Mouse (Mus musculus): ENCODE results near the gene Dock1. TPM values are rescaled to one million over a fixed set of nuclear protein-coding genes. Genes with fewer than 3 reads are reported as not detected.

Gene Dock1
- total RNA-seq, 1 experiment from 2014 or later = 12.0 TPM

DNA sequence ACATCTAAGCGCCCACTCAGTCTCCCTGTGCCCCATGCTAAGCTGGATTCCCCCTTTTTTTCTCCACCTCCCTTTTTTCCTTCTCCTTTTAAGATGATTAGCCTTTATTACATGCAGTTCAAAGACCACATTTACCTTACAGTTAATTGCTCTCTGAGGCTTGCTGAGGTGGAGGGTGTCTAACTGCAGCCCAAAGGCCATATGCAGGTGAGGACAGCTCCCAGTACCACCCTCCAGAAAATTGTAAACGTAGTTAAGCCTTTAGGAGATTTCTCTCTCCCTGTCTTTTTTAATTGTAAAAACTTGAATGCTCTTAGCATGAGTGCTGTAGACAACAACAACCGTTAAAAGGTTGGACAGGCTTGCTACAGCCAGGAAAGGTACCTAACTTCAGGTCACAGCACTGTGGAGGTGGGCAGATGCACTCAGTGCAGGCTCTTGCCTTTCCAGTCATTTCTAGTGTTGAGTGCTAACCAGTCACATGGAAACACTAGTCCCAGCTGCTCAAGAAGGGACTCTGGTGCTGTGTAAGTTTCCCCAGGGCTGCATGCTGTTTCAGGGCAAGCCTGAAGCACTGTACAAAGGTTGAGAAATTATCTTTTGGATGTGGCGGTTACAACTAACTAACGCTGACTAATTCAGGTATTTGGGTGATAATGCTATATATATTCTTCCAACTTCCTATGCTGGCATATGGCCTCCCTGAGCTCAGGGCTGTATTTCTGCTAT lies 56.2 kb downstream of the Dock1 start:
- ATAC-seq (replicated peaks; ENCODE audit: insufficient number of reproducible peaks, low FRiP score, low TSS enrichment, poor library complexity, severe bottlenecking) = no peak

DNA sequence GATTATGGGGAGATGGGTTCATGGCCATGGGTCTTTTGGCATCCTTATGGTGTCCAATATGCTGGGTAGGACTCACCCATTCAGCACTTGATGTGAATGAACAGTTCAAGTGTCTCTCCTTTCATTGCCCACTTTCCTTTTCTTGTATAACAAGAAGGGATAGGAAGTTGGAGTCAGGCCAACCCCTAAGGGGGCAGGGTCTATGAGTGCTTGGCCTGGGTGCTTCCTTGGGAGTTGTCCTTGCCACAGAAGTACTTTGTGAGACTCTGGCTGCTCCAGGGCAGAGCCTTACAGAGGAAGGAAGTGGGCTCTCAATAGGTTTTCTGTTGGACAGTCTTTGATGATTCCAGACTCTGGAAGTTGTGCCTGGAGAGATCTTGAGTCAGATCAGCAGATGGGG lies 58.9 kb downstream of the Dock1 start:
- no peak for ATAC-seq (replicated peaks; ENCODE audit: insufficient number of reproducible peaks, low FRiP score, low TSS enrichment, poor library complexity, severe bottlenecking)

DNA sequence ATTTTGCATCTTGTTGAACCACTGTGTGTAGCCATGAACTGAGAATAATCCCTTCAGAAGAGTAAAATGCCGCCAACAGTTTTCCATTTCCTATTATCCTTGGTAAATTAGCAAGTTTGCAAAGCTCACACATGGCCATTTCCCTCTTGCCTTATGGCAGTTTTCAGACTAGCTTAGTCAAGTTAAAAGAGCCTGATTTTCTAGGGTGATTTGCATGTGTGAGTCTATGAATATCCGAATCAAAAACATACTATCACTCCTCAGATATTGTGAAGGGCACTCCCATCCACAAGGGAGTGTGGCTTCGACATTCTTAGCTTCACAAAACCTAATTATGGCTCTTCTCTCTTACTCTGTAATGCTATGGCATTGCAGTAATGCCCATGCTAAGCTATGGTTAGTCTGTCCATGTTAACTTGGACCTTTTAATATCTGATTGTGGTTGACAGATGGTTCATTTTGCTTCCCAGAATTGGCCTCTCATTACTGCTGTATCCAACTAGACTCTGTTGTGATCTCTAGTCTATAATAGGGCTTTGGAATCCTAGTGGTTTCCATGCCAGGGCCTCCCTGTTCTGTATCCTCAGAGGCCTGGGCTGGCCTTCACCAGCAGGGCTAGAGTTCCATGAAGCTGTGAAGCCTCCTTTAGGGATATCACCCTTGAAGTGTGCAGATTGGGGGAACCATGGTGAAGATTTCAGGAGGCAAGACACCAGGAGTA lies 60.1 kb downstream of the Dock1 start:
- ATAC-seq (replicated peaks; ENCODE audit: insufficient number of reproducible peaks, low FRiP score, low TSS enrichment, poor library complexity, severe bottlenecking) = no peak

DNA sequence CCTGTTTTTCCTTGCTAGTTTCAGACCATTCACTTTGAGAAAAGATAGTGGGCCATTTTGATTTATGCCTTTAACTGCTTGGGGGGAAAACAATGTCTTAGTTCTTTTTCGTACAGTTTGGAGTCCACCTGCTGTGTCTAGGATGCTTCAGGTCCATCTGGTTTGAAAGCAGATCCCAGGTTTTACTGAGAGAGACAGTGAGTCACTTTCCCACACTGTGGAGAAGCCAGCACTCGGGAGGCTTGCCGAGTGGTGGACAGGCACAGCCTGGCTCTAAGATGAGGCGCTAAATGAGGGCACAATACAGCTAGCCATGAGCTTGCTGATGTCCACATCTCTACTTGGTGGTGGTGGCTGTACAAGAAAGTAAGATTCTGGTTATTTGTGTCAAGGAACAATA lies 76.6 kb downstream of the Dock1 start:
- no peak for ATAC-seq (replicated peaks; ENCODE audit: insufficient number of reproducible peaks, low FRiP score, low TSS enrichment, poor library complexity, severe bottlenecking)

DNA sequence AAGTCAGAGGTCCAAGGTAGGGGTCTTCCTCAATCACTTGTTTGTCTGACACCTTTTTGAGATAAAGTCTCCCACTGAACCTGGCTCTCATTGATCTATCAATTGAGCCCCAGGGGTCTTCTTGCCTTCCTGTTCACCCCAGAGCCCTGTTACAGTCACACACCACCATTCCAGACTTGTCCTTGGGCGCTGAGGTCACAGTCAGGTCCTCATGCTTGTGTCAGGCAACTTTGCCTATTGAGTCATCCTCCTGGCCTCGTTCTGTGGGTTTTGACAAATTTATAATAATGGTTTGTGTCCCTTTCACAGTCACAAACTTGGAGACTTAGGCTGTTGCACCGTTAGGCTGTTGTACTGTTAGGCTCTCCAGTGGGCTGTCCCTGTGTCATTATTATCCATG lies 77.9 kb downstream of the Dock1 start:
- ATAC-seq (replicated peaks; ENCODE audit: insufficient number of reproducible peaks, low FRiP score, low TSS enrichment, poor library complexity, severe bottlenecking) = no peak

DNA sequence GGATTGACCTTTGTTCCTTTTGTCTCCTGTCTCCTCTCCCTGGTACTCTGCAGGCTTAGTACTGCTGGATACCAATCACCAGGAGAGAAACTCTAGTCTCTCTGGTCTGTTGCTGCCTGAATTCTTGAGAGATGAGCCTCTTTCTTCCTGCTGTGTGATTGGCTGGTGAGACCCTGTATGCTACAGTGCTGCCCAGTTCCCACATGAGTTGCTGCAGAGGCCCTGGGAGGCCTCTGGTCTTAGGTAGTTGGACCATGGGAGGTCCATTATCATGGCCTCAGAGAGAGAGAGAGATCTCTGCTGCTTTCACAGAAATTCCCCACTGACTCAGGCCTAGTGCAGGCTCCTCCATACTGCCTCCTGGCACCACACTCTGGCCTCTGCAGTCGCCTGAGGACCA lies 79.2 kb downstream of the Dock1 start:
- no peak for ATAC-seq (replicated peaks; ENCODE audit: insufficient number of reproducible peaks, low FRiP score, low TSS enrichment, poor library complexity, severe bottlenecking)

DNA sequence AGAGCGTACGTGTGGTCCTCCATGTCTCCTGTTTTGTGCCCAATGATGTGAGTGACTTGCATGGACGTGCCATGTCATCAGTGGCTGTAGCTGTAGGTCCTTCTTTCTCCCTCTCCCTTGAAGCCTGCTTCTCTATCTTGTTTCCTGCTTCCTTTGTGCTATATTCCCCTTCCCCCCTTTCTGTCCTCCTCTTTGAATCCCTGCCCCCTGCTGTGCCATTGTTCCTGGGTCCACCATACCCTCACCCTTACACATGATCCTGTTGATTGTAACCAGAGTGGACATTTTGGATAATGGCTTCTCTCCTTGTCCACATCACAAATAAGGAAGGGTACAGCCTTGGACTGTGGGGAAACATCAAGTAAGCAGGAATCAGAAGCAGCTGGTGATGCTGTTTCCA lies 81.0 kb downstream of the Dock1 start:
- ATAC-seq (replicated peaks; ENCODE audit: insufficient number of reproducible peaks, low FRiP score, low TSS enrichment, poor library complexity, severe bottlenecking) = no peak

DNA sequence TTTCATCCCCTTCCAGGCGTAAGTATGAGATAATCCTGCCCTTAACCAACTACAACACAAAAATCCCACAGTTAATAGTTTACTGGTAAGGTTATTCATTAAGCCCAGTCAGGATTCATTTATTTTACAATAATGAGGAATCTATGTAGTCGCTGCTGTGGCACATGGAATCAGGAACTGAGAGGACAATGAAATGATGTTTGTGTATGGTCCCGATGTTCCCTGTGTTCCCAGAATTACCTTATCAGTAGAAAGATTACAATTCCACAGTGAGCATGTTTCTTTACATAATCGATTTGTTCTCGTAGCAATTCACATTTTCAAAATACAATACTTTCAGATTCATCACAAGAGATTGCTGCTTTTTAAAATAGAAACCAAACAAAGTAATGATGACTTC lies 83.0 kb downstream of the Dock1 start:
- no peak for ATAC-seq (replicated peaks; ENCODE audit: insufficient number of reproducible peaks, low FRiP score, low TSS enrichment, poor library complexity, severe bottlenecking)

DNA sequence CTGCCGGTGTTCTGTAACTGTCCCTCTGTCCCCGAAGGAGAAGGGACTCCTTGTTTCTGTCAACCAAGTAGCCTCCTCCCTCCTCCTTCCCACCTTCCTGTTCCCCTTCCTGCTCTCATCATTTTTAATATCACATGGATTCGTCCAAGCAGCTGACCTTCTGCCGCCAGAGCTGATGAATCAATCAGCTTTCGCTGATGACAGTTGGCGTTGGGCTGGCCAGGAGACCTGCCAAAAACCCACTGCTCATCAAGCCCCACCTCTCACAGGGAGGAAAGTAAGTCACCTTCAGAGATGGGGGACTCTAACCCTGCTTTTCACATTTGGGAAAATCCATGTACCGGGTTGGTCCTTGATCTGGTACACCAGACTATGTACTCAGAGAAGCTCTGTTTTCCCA lies 87.2 kb downstream of the Dock1 start:
- no peak for ATAC-seq (replicated peaks; ENCODE audit: insufficient number of reproducible peaks, low FRiP score, low TSS enrichment, poor library complexity, severe bottlenecking)

DNA sequence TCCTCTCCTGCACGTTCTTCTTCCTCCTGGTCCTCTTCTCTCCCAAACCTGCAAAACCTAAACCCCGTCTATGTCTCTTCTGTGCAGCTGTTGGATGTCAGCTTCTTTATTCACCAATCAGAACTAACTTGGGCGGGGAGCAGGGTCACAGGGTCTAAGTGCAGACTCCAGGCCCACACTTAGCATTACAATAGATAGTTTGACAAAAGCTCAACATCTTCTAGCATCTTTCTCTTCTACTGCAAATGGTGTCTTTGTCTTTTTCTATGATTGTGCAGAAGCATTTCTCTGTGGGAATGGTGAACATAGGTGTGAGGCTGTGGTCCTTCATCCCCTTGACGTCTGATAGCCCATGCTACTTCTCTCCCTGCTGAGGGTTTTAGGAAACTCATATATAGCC lies 91.3 kb downstream of the Dock1 start:
- no peak for ATAC-seq (replicated peaks; ENCODE audit: insufficient number of reproducible peaks, low FRiP score, low TSS enrichment, poor library complexity, severe bottlenecking)

DNA sequence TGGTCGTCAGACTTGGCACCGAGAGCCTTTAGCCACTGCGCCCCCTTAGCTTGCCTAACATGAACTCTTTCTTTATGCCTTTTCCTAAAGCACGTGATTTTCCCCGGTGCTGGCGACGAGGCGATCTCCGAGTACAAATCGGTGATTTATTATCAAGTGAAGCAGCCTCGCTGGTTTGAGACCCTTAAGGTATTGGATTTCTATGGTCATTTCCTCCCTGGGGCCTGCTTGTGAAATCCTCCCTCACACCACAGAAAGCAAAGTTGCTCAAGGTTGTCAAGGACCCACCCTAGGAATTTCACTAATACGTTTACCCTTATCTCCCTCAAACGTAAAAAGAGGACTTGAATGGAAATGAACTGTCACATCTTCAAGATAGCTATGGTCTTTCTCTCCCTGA lies 94.7 kb downstream of the Dock1 start:
- ATAC-seq (replicated peaks; ENCODE audit: insufficient number of reproducible peaks, low FRiP score, low TSS enrichment, poor library complexity, severe bottlenecking) = no peak

DNA sequence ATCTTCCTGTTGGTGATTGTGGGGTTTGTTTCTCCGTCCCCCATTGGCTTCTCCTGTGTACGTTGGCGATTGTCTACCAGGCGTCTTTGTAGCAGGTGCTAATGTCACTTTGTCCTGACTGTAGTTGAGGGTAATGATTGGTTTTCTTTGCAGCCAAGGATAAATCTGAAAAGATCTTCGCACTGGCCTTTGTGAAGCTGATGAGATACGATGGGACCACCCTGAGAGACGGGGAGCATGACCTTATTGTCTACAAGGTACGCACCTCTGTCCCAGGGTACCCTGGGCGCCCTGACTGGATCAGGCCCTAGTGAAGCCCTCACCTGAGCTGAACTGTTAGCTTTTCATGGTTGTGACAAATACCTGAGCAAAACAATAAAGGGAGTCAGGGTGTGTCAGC lies 100.9 kb downstream of the Dock1 start:
- no peak for ATAC-seq (replicated peaks; ENCODE audit: insufficient number of reproducible peaks, low FRiP score, low TSS enrichment, poor library complexity, severe bottlenecking)

DNA sequence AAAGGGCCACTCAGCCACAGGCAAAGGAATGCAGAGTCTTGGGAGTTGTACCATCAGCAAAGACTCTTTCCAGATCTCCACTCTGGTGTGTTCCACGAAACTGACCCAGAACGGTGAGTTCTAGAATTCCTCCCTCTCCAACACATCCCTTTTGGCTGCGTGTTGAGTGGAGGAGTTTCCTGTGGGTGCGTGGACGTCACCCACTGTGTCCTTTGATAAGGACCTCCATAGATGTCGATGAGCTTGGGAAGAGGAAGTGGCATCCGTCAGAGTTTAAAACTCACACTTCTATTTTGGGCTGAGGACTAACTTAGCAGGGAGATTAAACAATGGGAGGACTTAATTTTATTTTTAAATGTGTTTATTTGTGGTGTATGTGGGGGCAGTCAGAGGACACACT lies 101.9 kb downstream of the Dock1 start:
- no peak for ATAC-seq (replicated peaks; ENCODE audit: insufficient number of reproducible peaks, low FRiP score, low TSS enrichment, poor library complexity, severe bottlenecking)

DNA sequence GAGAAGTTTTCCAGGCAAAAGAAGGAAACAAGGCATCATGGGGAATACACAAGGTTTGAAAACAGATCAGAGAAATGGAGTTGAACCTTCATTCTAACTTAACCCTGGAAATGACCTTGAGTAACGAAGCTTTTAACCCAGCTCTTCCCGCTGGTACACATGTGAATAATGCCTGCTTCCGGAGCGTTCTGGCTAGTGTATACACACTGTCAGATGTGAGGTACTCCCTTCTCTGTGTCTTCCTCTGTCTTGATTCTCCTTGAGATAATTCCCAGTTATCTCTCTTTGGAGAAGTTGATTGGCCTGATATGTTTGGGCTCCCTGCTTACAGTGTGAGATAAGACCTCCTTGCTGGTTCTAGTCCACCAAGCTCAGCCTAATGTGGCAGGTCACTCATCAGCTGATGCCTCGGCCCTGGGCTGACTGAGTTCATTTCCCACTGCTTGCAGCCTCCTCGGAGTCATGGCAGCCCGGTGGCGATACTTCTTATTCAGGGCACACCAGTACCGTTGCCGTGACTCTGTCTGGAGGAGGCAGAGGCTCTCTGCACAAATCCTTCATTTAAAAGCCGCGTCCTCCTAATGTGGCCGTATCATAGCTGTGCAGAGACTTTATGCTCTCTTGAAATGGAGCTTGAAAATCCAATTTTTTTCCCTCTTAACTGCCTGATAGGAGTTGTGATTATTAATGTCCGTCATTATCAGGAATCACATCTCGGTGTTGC lies 102.6 kb downstream of the Dock1 start:
- ATAC-seq (replicated peaks; ENCODE audit: insufficient number of reproducible peaks, low FRiP score, low TSS enrichment, poor library complexity, severe bottlenecking) = no peak

DNA sequence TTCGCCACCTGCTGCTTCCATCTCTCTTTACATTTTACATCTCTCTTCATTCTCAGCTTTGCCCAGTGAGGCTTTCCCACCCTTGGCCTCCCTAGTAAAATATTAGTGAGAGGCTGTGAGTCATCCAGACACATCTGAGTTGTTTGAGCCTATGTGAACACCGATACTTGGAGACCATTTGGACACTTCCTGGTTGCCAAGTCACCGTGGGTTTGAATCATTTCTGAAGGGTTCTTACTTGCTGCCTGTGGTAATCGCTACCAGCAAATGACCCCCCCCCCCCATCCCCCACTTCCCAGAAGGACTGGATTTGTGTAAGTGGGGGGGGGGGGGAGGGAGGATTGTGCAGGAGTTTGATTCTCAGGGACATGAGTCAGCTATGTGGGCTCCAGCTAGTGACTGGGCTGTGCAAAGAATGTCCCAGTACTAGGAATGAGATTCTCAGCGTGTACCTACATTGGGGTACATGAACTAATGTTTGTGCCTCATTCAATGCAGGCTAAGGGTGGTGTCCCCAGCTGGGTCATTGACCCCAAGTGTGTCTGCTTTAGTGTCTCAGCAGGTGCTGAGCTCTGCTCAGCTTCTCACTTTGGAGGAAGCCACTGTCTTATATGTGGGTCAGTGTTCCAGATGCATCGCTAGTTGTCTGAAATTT lies 103.4 kb downstream of the Dock1 start:
- no peak for ATAC-seq (replicated peaks; ENCODE audit: insufficient number of reproducible peaks, low FRiP score, low TSS enrichment, poor library complexity, severe bottlenecking)

DNA sequence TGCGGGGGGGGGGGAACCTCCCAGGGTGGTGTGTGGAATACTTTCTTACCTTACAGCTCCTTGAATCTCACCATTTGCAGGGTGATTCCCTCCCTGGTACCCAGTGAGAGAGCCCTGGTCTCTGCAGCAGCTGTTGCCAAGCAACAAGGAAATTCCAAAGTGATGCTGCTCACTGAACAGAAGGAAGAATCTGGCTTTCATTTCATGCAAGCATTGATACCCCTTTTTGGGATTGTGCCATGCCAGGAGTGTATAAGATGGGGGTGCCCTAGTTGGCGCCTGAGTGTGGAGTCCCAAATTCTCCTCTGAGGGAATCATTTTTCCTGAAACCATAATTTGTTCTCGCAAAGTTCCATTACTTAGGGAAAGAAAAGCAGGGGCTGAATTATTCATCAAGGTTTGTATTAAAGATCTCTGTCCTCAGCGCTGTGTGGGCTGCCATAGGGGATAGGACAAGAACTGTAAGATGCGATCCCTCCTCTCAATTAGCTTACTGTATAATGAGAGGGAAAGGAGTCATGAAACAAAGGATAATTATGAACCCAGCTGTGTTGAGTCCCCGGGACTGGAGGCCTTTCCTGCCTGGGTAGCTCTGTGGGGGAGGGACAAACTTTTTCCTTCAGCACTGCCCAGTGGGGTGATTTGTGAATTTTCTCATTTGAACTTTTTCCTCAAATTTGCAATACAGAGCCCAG lies 104.2 kb downstream of the Dock1 start:
- no peak for ATAC-seq (replicated peaks; ENCODE audit: insufficient number of reproducible peaks, low FRiP score, low TSS enrichment, poor library complexity, severe bottlenecking)

DNA sequence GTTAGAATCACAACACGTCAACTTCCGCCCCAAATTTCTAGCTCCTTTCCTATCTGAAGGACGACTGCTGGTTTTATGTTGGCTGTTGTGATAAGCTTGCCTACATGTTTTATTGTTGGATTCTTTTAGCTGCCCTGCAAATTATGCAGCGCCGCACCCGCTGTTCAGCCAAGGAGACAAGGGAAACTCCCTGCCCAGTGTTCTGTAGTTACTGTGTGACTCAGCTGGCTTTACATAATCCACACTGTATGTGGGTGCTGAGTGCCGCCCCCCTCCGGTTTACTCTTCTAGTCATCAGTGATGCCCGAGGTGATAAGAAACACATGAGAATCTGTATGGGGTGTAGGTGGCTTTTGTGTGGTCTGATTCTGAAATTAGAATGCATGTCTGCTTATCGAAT lies 105.2 kb downstream of the Dock1 start:
- ATAC-seq (replicated peaks; ENCODE audit: insufficient number of reproducible peaks, low FRiP score, low TSS enrichment, poor library complexity, severe bottlenecking) = no peak

DNA sequence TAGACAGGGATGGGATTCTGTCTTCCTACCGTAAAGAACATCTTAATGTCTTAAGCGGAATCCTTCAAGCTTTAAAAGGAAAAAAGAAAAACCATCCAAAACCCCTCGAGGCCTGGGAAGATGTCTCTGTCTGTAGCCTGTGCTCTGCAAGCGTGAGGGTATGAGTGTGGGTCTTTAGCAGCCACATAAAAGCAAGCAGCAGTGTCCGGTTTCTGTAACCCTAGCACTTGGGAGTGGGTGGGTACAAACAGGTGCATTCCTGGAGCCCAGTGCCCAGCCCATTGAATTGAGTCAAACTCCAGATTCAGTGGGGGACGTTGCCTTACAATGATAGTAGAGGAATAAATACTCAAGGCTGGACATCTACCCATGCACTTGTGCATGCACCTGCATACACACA lies 105.9 kb downstream of the Dock1 start:
- ATAC-seq (replicated peaks; ENCODE audit: insufficient number of reproducible peaks, low FRiP score, low TSS enrichment, poor library complexity, severe bottlenecking) = no peak

DNA sequence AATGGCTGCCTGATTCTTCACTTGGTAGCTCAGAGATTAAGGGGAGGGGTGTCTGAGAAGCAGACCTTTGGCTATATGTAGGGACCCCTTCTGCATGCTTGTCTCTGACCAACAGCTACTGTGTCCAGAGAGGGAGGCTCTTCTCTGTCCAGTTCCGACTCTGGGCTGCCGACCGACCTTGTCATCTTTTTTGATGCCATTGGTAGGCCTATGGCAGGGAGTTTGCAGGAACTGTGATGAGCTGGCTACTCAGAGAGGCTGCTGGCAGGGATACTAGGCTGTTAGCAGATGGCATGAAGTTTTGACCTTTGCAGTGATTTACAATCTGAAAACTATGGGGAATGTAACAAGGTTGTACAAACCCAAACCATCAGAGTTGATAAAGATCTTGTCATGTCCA lies 109.3 kb downstream of the Dock1 start:
- ATAC-seq (replicated peaks; ENCODE audit: insufficient number of reproducible peaks, low FRiP score, low TSS enrichment, poor library complexity, severe bottlenecking) = no peak
